Mouse (Mus musculus): ENCODE measurements around the gene Skint8.

DNA sequence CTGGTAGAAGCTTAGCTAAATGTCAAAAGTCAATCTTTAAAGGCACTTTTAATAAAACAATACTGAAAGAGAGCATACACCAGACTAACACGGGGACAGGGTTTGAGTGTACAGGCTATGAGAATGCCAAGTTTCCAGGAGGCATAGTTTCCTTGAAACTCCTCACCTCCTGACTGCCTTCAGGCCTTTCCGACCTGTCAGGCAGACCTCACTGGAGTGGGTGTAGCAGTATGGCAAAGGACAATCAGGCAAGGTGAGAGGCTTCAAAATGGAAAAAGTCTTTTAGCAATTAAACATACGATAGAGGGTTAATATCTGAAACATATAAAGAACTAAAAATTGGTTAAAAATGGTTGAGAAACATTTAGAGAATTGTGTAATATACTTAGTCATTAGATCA, 44.5 kb downstream of the Skint8 start:
- TF ChIP-seq CTCF (IDR thresholded peaks at IDR 0.05; ENCODE audit: insufficient read depth, low read length) = no peak
- TF ChIP-seq POLR2A (IDR thresholded peaks at IDR 0.05; ENCODE audit: borderline replicate concordance, extremely low read depth, low read depth, low read length) = no peak

All from lung, adult 2 months (tissue).